Mouse (Mus musculus) hindbrain, embryonic 16.5 days (tissue): ENCODE measurements at regions not wholly inside any gene's neighbourhood (a gene's known extent, or its start where the extent isn't known, plus 50 kb on each side); places are given as distances from the start of the nearest gene placed in this dataset.

ENCODE experiments used
- ATAC-seq: fragments of 200-750 bp; cut with Nextera tagmentation; 2 replicates; pipeline ENCODE4 v1.8.0; 2017; ENCODE audit warnings: moderate TSS enrichment, moderate library complexity
- H3K27ac ChIP-seq: fragments of 300-500 bp; sonication (generic); 2 replicates; pipeline ENCODE4 v1.5.1; 2014; ENCODE audit warnings: low read depth, mild to moderate bottlenecking, control low read depth, low read length, moderate library complexity
- H3K27me3 ChIP-seq: fragments of 300-500 bp; sonication (generic); replicated peaks from 2 replicates; pipeline ENCODE4 v1.6.1; 2014; ENCODE audit warnings: low read length; ENCODE audit not compliant: control insufficient read depth, insufficient read depth
- H3K36me3 ChIP-seq: fragments of 300-500 bp; sonication (generic); 2 replicates; pipeline ENCODE4 v1.6.1; 2014; ENCODE audit warnings: mild to moderate bottlenecking, low read length, moderate library complexity, mixed read lengths; ENCODE audit not compliant: control insufficient read depth, insufficient read depth
- H3K4me1 ChIP-seq: fragments of 300-500 bp; sonication (generic); 2 replicates; pipeline ENCODE4 v1.6.1; 2014; ENCODE audit warnings: low read depth, low read length; ENCODE audit not compliant: control insufficient read depth, insufficient read depth
- H3K4me2 ChIP-seq: fragments of 300-500 bp; sonication (generic); 2 replicates; pipeline ENCODE4 v1.6.1; 2014; ENCODE audit warnings: mild to moderate bottlenecking, low read length, control low read depth, moderate library complexity
- H3K4me3 ChIP-seq: fragments of 300-500 bp; sonication (generic); 2 replicates; pipeline ENCODE4 v1.5.1; 2014; ENCODE audit warnings: mild to moderate bottlenecking, low read length, control low read depth, moderate library complexity
- H3K9ac ChIP-seq: fragments of 300-500 bp; sonication (generic); 2 replicates; pipeline ENCODE4 v1.6.1; 2014; ENCODE audit warnings: low read depth, mild to moderate bottlenecking, control low read depth, low read length, moderate library complexity
- H3K9me3 ChIP-seq: fragments of 300-500 bp; sonication (generic); 2 replicates; pipeline ENCODE4 v1.6.1; 2014; ENCODE audit warnings: mild to moderate bottlenecking, low read length, moderate library complexity; ENCODE audit not compliant: control insufficient read depth
- WGBS: fragments of 180-500 bp; shearing (Covaris S2); extraction: QIAGEN DNeasy Blood & Tissue Kit; methylation state at CpG from one replicate; pipeline ENCODE4 v1.1.7; 2014; 5-methylcytosine and 5-hydroxymethylcytosine counted together

DNA sequence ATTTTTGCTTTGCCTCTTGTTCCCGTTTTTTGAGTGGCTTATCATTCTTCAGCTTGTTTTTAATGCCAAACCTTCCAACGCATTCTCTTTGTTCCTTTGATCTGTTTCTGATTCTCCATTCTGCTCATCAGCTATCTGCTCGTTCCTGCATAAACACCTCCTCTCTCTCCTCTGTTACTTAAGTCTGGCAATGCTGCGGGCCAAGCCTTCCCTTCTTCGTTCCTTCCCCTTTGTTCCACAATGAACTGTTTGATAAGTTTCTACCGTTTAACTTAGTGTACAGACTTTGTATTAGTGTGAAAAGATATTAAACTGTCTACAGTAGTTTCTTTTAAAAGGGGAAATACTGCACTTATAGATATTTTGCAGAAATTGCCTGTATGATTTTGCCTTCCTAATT, 83.3 kb upstream of the Pik3r1 start:
- Histone ChIP-seq H3K4me3 (no peak overlapping the region), H3K27me3 (no peaks in the 10 kb centered on the region), H3K36me3 (no peaks in the 10 kb centered on the region), H3K4me1 (no peaks in the 10 kb centered on the region; the same call in 1 of the 2 replicates), H3K4me2 (no peak overlapping the region), H3K9ac (no peak overlapping the region), H3K27ac (no peak overlapping the region), H3K9me3 (no peaks in the 10 kb centered on the region)
- 73% methylated on average over 6 of the region's 6 CpGs for WGBS
- no peak for ATAC-seq

- ATAC-seq = no peak
- H3K4me1 ChIP-seq = no peaks in the 10 kb centered on the region; the same call in 1 of the 2 replicates
- no peaks in the 10 kb centered on the region for H3K9me3 ChIP-seq
- no peaks in the 10 kb centered on the region for H3K36me3 ChIP-seq
- 88% methylated on average over 5 of the region's 5 CpGs for WGBS
- H3K27me3 ChIP-seq = no peaks in the 10 kb centered on the region
- H3K4me3 ChIP-seq = no peak overlapping the region
- H3K27ac ChIP-seq = no peak overlapping the region
- H3K4me2 ChIP-seq = no peak overlapping the region
- no peak overlapping the region for H3K9ac ChIP-seq
These were observed 84.9 kb upstream of the Pik3r1 start for GRCm38 (mm10) chr13:101852960-101853359.

DNA sequence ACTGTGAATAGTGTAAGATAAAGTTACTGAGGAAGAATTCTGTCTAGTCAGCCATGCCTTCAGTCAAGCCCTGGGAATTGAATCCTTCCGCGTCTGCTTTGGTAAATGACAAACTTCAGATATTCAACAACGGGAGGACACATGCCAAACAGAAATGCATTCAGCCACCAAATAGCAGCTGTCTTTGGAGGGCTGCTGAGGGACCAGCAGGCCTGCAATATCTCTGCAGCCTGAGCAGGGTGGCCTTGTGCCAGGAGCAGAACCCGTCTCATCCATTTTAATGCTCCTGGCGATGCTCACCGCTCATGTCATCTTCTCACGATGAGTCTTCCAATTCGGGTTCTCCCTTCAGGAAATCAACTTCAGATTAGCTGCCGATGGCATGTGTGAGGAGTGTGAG, 87.1 kb upstream of the Pik3r1 start:
- Histone ChIP-seq H3K4me1 (no peaks in the 10 kb centered on the region; the same call in 1 of the 2 replicates), H3K4me3 (no peak overlapping the region), H3K36me3 (no peaks in the 10 kb centered on the region), H3K4me2 (no peak overlapping the region), H3K27ac (no peak overlapping the region), H3K9me3 (no peaks in the 10 kb centered on the region), H3K27me3 (no peaks in the 10 kb centered on the region), H3K9ac (no peak overlapping the region)
- ATAC-seq = peak; percentile 81
- WGBS = 45% methylated on average over 9 of the region's 9 CpGs

DNA sequence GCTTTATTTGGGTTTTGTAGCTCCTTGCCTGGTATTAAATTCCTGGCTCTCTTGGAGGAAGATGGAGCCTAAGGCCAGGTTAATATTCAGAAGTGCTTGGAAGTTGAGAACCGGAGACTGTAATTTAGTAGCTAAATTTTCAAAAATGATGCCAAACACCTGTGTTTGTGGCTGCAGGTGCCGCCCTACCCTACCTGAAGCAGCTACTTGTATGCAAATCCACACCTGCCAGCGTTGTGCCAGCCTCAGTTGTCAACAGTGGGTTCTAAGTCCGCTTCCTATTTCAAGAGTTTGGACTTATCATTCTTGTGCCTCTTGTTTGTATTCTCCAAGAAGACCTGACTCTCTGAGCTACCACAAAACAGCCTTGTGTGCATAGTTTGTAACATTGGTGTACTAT, 92.7 kb upstream of the Pik3r1 start:
- no peak overlapping the region for H3K9ac ChIP-seq
- no peaks in the 10 kb centered on the region for H3K9me3 ChIP-seq
- WGBS = 92% methylated on average over 4 of the region's 4 CpGs
- no peaks in the 10 kb centered on the region for H3K36me3 ChIP-seq
- no peak for ATAC-seq
- H3K4me1 ChIP-seq = no peaks in the 10 kb centered on the region
- no peaks in the 10 kb centered on the region for H3K27me3 ChIP-seq
- H3K4me2 ChIP-seq = no peak overlapping the region
- H3K27ac ChIP-seq = no peak overlapping the region
- no peak overlapping the region for H3K4me3 ChIP-seq

GRCm38 (mm10) chr13:101862011-101862410, 94.0 kb upstream of the Pik3r1 start:
- no peak overlapping the region for H3K4me3 ChIP-seq
- ATAC-seq = no peak
- whole genome bisulfite sequencing = 88% methylated on average over 13 of the region's 13 CpGs

DNA sequence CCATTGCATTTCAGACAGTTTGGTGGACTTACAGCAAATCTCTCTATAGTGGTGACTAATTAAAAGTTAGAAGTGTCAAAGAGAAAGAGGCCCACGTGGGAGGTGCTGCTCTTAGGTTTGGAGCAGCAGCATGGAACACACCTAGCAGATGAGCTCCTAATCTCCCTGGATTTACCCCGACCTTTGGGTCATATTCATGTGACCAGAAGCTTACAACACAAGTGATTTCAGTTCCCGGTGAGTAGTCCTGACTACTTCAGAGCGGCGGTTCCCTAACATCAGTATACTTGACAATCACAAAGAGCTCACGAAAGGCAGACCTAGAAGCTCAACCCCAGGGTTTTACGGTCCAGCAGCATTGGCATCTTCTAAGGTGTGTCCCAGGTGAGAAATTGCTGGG, 95.0 kb upstream of the Pik3r1 start:
- Histone ChIP-seq H3K9ac (no peak overlapping the region), H3K4me3 (no peak overlapping the region), H3K9me3 (no peaks in the 10 kb centered on the region), H3K4me1 (no peaks in the 10 kb centered on the region), H3K27ac (no peak overlapping the region), H3K36me3 (no peaks in the 10 kb centered on the region), H3K4me2 (no peak overlapping the region), H3K27me3 (no peaks in the 10 kb centered on the region)
- no peak for ATAC-seq
- 89% methylated on average over 7 of the region's 7 CpGs for WGBS

More at GRCm38 (mm10) chr13:101862011-101862410, 94.0 kb upstream of the Pik3r1 start:
- no peaks in the 10 kb centered on the region for H3K9me3 ChIP-seq
- H3K36me3 ChIP-seq = no peaks in the 10 kb centered on the region
- H3K9ac ChIP-seq = no peak overlapping the region
- H3K4me2 ChIP-seq = no peak overlapping the region
- H3K4me1 ChIP-seq = no peaks in the 10 kb centered on the region
- H3K27me3 ChIP-seq = no peaks in the 10 kb centered on the region
- no peak overlapping the region for H3K27ac ChIP-seq

DNA sequence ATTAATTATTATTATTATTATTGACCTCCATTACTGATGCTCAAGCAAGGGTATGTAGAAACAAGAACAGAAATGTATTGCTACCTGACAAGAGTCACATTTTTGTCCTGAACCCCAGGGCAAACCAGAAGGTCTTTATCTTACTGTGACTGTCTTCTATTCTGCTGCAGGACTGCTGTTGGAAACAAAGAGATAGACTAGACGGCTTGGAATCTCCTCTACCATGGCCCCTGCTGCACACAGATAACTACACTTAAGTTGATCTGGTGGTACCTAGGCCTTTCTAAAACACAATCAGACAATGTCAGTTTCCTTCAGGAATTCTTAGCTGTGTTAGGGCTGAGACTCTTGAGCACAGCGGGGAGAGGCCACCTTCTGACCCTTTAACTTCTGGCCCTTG, 95.6 kb upstream of the Pik3r1 start:
- no peak for ATAC-seq
- no peak overlapping the region for H3K4me2 ChIP-seq
- H3K27me3 ChIP-seq = no peaks in the 10 kb centered on the region
- WGBS = 93% methylated on average over 2 of the region's 2 CpGs
- no peak overlapping the region for H3K4me3 ChIP-seq
- H3K4me1 ChIP-seq = no peaks in the 10 kb centered on the region
- no peaks in the 10 kb centered on the region for H3K9me3 ChIP-seq
- H3K36me3 ChIP-seq = no peaks in the 10 kb centered on the region
- H3K27ac ChIP-seq = no peak overlapping the region
- no peak overlapping the region for H3K9ac ChIP-seq

- no peaks in the 10 kb centered on the region for H3K9me3 ChIP-seq
- H3K4me2 ChIP-seq = no peak overlapping the region
- H3K4me1 ChIP-seq = no peaks in the 10 kb centered on the region
- no peaks in the 10 kb centered on the region for H3K27me3 ChIP-seq
- H3K36me3 ChIP-seq = no peaks in the 10 kb centered on the region
- 55% methylated on average over 4 of the region's 4 CpGs for WGBS
- H3K4me3 ChIP-seq = no peak overlapping the region
- no peak for ATAC-seq
- H3K9ac ChIP-seq = no peak overlapping the region
- no peak overlapping the region for H3K27ac ChIP-seq
These were observed 98.8 kb upstream of the Pik3r1 start for GRCm38 (mm10) chr13:101866843-101867242.

DNA sequence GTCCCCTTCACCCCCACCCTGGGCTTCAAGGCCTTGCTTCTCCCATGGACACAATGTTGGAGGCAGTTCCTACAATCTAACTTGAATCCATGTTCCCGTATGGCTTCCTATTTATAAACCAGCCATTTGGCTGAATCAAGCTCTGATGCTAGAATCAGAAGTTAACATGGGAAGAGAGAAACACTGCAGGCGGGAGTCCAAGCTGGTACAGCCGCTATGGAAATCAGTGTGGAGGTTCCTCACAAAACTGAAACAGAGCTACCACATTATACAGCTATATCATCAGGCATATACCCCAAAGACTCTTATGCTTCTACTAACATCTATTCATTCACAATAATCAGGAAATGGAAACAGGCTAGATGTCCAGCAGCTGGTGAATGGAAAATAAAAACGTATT, 106.7 kb upstream of the Pik3r1 start:
- H3K9ac ChIP-seq = no peak overlapping the region
- H3K4me3 ChIP-seq = no peak overlapping the region
- no peaks in the 10 kb centered on the region for H3K9me3 ChIP-seq
- H3K4me1 ChIP-seq = no peaks in the 10 kb centered on the region
- H3K27ac ChIP-seq = no peak overlapping the region
- ATAC-seq = no peak
- 93% methylated on average over 4 of the region's 4 CpGs for WGBS
- no peaks in the 10 kb centered on the region for H3K36me3 ChIP-seq
- H3K4me2 ChIP-seq = no peak overlapping the region
- no peaks in the 10 kb centered on the region for H3K27me3 ChIP-seq

DNA sequence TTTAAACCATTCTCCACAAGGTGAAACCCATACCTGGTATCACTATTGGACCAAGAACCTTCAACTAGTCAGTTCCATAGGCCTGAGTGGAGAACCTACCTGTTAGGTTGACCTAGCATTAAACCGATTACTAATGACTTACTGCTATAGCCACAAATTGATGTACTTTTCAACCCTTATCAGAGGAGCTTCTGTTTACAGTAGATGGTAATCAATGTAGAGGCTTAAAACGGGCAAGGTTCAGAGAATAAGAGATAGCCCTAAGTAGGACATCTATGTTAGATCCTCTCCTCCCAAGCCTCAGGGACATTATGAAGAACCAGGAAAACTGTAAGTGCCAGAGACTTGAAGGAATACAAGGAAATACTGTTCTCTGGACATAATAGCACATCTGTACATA, 108.1 kb upstream of the Pik3r1 start:
- Histone ChIP-seq H3K4me3 (no peak overlapping the region), H3K27me3 (no peaks in the 10 kb centered on the region), H3K36me3 (no peaks in the 10 kb centered on the region), H3K4me1 (no peaks in the 10 kb centered on the region), H3K4me2 (no peak overlapping the region), H3K9ac (no peak overlapping the region), H3K27ac (no peak overlapping the region), H3K9me3 (no peaks in the 10 kb centered on the region)
- ATAC-seq = no peak
- WGBS = 90% methylated on average over 2 of the region's 2 CpGs
